Mouse (Mus musculus): ENCODE results near the gene Slc2a9. TPM values are rescaled to one million over a fixed set of nuclear protein-coding genes. Genes with fewer than 3 reads are reported as not detected.

Slc2a9 gene
- total and polyA plus RNA-seq, 3 experiments, result 1.6 to 2.8 (median 2.3) TPM

DNA sequence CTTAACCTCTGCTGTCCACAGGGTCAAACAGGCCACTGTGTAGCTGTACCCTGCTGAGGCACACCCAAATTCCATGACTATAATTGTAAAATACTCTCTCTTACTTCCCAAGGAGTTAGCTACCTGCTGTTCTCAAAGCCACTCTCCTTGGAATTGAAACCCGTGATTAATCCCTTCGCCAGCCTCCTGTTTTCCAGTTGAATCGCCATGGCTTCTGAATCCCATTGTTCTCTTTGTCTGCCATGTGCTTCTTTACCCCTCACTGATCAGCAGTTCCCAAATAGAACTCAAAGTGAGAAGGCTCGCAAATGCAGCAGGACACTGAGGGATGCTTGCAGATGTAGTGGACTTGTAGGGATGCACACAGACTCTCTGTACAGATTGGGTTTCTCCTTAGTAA lies 80.5 kb downstream of the Slc2a9 start:
- Histone ChIP-seq H3K27me3 (replicated peaks) (no peaks in the 10 kb centered on the region), H3K27ac (ENCODE audit: insufficient read depth, low read depth) (no peak overlapping the region), H3K79me2 (replicated peaks; ENCODE audit: control insufficient read depth, extremely low read depth, insufficient read depth, poor library complexity, severe bottlenecking) (no peaks in the 10 kb centered on the region), H3K4me2 (ENCODE audit: insufficient read depth, low read depth, poor library complexity, severe bottlenecking) (no peak overlapping the region), H3K9me3 (replicated peaks; ENCODE audit: low read length) (no peaks in the 10 kb centered on the region), H3K9ac (ENCODE audit: insufficient read depth, low read depth) (no peak overlapping the region), H3K4me3 (replicated peaks in 1 of 3; ENCODE audit: low read depth in 2 of 3, low read length in 2 of 3, poor library complexity in 1 of 3) (no peak overlapping the region), H3K36me3 (replicated peaks in 1 of 2; ENCODE audit: control insufficient read depth in 1 of 2, insufficient read depth in 1 of 2, low read length in 1 of 2) (no peaks in the 10 kb centered on the region), H3K4me1 (ENCODE audit: control insufficient read depth in 1 of 2, insufficient read depth in 2 of 2) (no peaks in the 10 kb centered on the region)
- in situ Hi-C loops (cut with MboI; ENCODE audit: low pct_ligation_motif_present, low pct_unique_long_range_greater_than_20kb, low sequenced_read_pairs), result no loop called here
- no peak for DNase-seq (ENCODE audit: extremely low read depth)
- TF ChIP-seq MXI1 (IDR thresholded peaks at IDR 0.05; ENCODE audit: low read depth, low read length), result no peak
- no peak for TF ChIP-seq ZC3H11A (IDR thresholded peaks at IDR 0.05; ENCODE audit: low read depth, low read length)
- TF ChIP-seq SMC3 (IDR thresholded peaks at IDR 0.05; ENCODE audit: low read depth, low read length), result no peak
- TF ChIP-seq IRF4 (IDR thresholded peaks at IDR 0.05; ENCODE audit: low read depth, low read length), result no peak
- TF ChIP-seq EP300 (IDR thresholded peaks at IDR 0.05; ENCODE audit: low read length), result no peak
- no peak for TF ChIP-seq TBP (conservative IDR thresholded peaks at IDR 0.05; ENCODE audit: low read depth, low read length)
- dilution Hi-C loops (cut with MboI; ENCODE audit: extremely low pct_ligation_motif_present, extremely low pct_unique_long_range_greater_than_20kb, low sequenced_read_pairs), result no loop called here

DNA sequence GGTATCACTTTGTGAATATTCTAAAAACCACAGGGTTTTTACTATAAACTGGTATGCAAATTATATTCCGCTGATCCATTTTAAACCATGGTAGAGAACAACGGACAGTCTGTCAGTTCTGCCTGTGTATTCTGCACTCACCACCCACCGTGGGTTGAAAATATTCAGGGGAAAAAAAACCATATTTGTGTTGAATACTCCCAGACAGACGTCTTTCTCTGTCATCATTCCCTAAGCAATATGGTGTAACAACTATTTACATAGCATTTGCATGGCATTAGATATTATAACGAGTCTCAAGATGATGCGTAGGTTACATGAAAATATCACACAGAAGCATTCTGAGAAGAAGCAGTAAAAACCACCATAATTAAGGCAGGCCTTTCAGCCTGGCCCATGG lies 84.1 kb downstream of the Slc2a9 start:
- no peaks in the 10 kb centered on the region for H3K36me3 ChIP-seq (replicated peaks in 1 of 2; ENCODE audit: control insufficient read depth in 1 of 2, insufficient read depth in 1 of 2, low read length in 1 of 2)
- H3K4me3 ChIP-seq (replicated peaks in 1 of 3; ENCODE audit: low read depth in 2 of 3, low read length in 2 of 3, poor library complexity in 1 of 3), result no peak overlapping the region
- in situ Hi-C loops (cut with MboI; ENCODE audit: low pct_ligation_motif_present, low pct_unique_long_range_greater_than_20kb, low sequenced_read_pairs) (no loop called here), dilution Hi-C loops (cut with MboI; ENCODE audit: extremely low pct_ligation_motif_present, extremely low pct_unique_long_range_greater_than_20kb, low sequenced_read_pairs) (no loop called here)
- DNase-seq (ENCODE audit: extremely low read depth), result no peak
- H3K79me2 ChIP-seq (replicated peaks; ENCODE audit: control insufficient read depth, extremely low read depth, insufficient read depth, poor library complexity, severe bottlenecking), result no peaks in the 10 kb centered on the region
- H3K4me1 ChIP-seq (ENCODE audit: control insufficient read depth in 1 of 2, insufficient read depth in 2 of 2), result no peaks in the 10 kb centered on the region
- TF ChIP-seq TCF12 (IDR thresholded peaks at IDR 0.05; ENCODE audit: low read depth, low read length), result no peak
- TF ChIP-seq MAZ (IDR thresholded peaks at IDR 0.05; ENCODE audit: low read depth, low read length), result no peak
- no peak for TF ChIP-seq NRF1 (IDR thresholded peaks at IDR 0.05; ENCODE audit: low read depth, low read length)
- TF ChIP-seq RCOR1 (conservative IDR thresholded peaks at IDR 0.05; ENCODE audit: low read depth, low read length), result no peak
- TF ChIP-seq JUN (IDR thresholded peaks at IDR 0.05; ENCODE audit: insufficient read depth, low read depth, low read length), result no peak
- TF ChIP-seq POLR2A (IDR thresholded peaks at IDR 0.05; ENCODE audit: low read depth, low read length), result no peak
- TF ChIP-seq SIN3A (IDR thresholded peaks at IDR 0.05; ENCODE audit: low read length), result no peak
- no peak for TF ChIP-seq USF1 (IDR thresholded peaks at IDR 0.05; ENCODE audit: low read depth, low read length)
- no peak for TF ChIP-seq GABPA (IDR thresholded peaks at IDR 0.05; ENCODE audit: insufficient replicate concordance, low read depth, low read length)
- TF ChIP-seq EP300 (IDR thresholded peaks at IDR 0.05; ENCODE audit: low read length), result no peak
- TF ChIP-seq KAT2A (IDR thresholded peaks at IDR 0.05; ENCODE audit: insufficient replicate concordance, low read length), result no peak
- H3K27ac ChIP-seq (ENCODE audit: insufficient read depth, low read depth), result no peak overlapping the region
- H3K9ac ChIP-seq (ENCODE audit: insufficient read depth, low read depth), result no peak overlapping the region
- no peaks in the 10 kb centered on the region for H3K27me3 ChIP-seq (replicated peaks)
- H3K9me3 ChIP-seq (replicated peaks; ENCODE audit: low read length), result peaks cover 13% of the 10 kb centered on the region
- no peak overlapping the region for H3K4me2 ChIP-seq (ENCODE audit: insufficient read depth, low read depth, poor library complexity, severe bottlenecking)

All from CH12.LX (cell line).